10 mouse cellular contexts compared by ENCODE assay signal in genomic region chr6:85159092-85159760, GRCm38 (mm10). TPM values are rescaled to one million over a fixed set of nuclear protein-coding genes. Genes with fewer than 3 reads are reported as not detected.
DNase-seq lines count a peak whose midpoint lies in the region; ATAC-seq and TF ChIP-seq lines count a peak whose summit lies in the region.
"Not testable (repeated sequence)": the region's sequence is repeated elsewhere in the genome, so short reads cannot be mapped to it uniquely, and the experiment has no call there.
"Had no signal": no experiment of that assay in that cellular context is flagged by ENCODE, and none has a peak within 500 bp of the region (broad histone marks: within the 10 kb centered on the region; RNA-seq: fewer than 3 reads in every experiment).

No protein-coding gene starts in this region.

- TF ChIP-seq POLR2A in cerebellum, adult 2 months (IDR thresholded peaks at IDR 0.05; ENCODE audit: borderline replicate concordance, insufficient read depth, low read length): not testable (repeated sequence)

- 0 out of 2 replicates have a peak, but pooled peaks have one; percentile 12 for TF ChIP-seq CTCF in G1E (IDR thresholded peaks at IDR 0.05; ENCODE audit: low read depth, low read length)
- peak; percentile 66; the same call in 1 of the 2 replicates for TF ChIP-seq CTCF in cerebellum, adult 2 months (IDR thresholded peaks at IDR 0.05; ENCODE audit: borderline replicate concordance, insufficient read depth, low read depth, low read length)
- TF ChIP-seq CTCF in layer of hippocampus, adult 2 months (conservative IDR thresholded peaks at IDR 0.05): peak; percentile 84

- not testable (repeated sequence) for H3K27ac ChIP-seq in cerebellum, adult 2 months (ENCODE audit: insufficient read depth, low read length); hindbrain, embryonic 13.5 days; layer of hippocampus, adult 2 months
- H3K27ac ChIP-seq in forebrain, embryonic 15.5 days (replicated peaks): 0 out of 2 replicates have a peak overlapping the region, but pooled peaks have one; percentile 15

- H3K4me3 ChIP-seq in G1E (ENCODE audit: low read depth, low read length); cerebellum, adult 2 months (replicated peaks; ENCODE audit: insufficient read depth, low read depth, low read length); forebrain, embryonic 15.5 days; hindbrain, embryonic 13.5 days; layer of hippocampus, adult 2 months: not testable (repeated sequence)

- ATAC-seq in G1E (ENCODE audit: extremely low read depth, insufficient number of reproducible peaks, low FRiP score, poor library complexity, severe bottlenecking): peak; percentile 40; the same call in 1 of the 2 replicates
- peak; percentile 61 for ATAC-seq in forebrain, embryonic 15.5 days (replicated peaks)
- ATAC-seq in hindbrain, embryonic 13.5 days (ENCODE audit: low FRiP score): peak; percentile 31

- H3K9ac ChIP-seq in forebrain, embryonic 15.5 days (replicated peaks); hindbrain, embryonic 13.5 days: not testable (repeated sequence)

- H3K4me2 ChIP-seq in forebrain, embryonic 15.5 days (replicated peaks); hindbrain, embryonic 13.5 days: not testable (repeated sequence)

- DNase-seq in G1E (ENCODE audit: low spot score): not testable (repeated sequence)
- peak; percentile 50 to 63 for DNase-seq in cerebellum, adult 2 months
- peak; percentile 44 to 71 for DNase-seq in layer of hippocampus, adult 2 months (ENCODE audit: low spot score in 2 of 2)
- peak; percentile 64 for DNase-seq in lung, postnatal 10 days
- peak; percentile 61 for DNase-seq in ovary, postnatal 36 days (ENCODE audit: low spot score)
- DNase-seq in thymus, postnatal 25 days: peak; percentile 45

- H3K9me3 ChIP-seq in G1E (replicated peaks); forebrain, embryonic 15.5 days; hindbrain, embryonic 13.5 days: not testable (repeated sequence)

- 26% methylated on average over 6 of the region's 6 CpGs for WGBS in cerebellum, adult 2 months
- WGBS in forebrain, embryonic 15.5 days: 8% methylated on average over 6 of the region's 6 CpGs
- 20% methylated on average over 6 of the region's 6 CpGs for WGBS in hindbrain, embryonic 13.5 days

- H3K4me1 ChIP-seq in G1E (ENCODE audit: insufficient read depth, low read depth, low read length); cerebellum, adult 2 months (ENCODE audit: control insufficient read depth, insufficient read depth, low read length); hindbrain, embryonic 13.5 days (replicated peaks): not testable (repeated sequence)
- H3K4me1 ChIP-seq in forebrain, embryonic 15.5 days: peaks cover 15% of the 10 kb centered on the region

- peaks cover 21% of the 10 kb centered on the region for H3K27me3 ChIP-seq in G1E (ENCODE audit: insufficient read depth, low read length)
- H3K27me3 ChIP-seq in cerebellum, adult 2 months (ENCODE audit: control insufficient read depth, insufficient read depth, low read length); forebrain, embryonic 15.5 days; hindbrain, embryonic 13.5 days: not testable (repeated sequence)

- H3K36me3 ChIP-seq in G1E (replicated peaks); forebrain, embryonic 15.5 days; hindbrain, embryonic 13.5 days: not testable (repeated sequence)

RNA-seq across cellular contexts. Expression of gene Spr, which starts 21.7 kb away (rescaled TPM):
- total RNA-seq in G1E (2014; fragmentation: Nextera tagmentation) (5.1 and 8.3 TPM in 2 replicates), G1E (2017) (25.0 and 25.2 TPM in 2 replicates)
- polyA plus RNA-seq in G1E (2012): 52.7 and 54.4 TPM in 2 replicates
- 26.9 TPM in 2 replicates for polyA plus RNA-seq in cerebellum, adult 2 months (2012; rRNA removed)
- polyA plus RNA-seq in forebrain, embryonic 15.5 days (2015; fragmentation: Nextera tagmentation; extraction: Ambion mirVana): 29.7 and 34.6 TPM in 2 replicates
- 21.1 and 23.0 TPM in 2 replicates for polyA plus RNA-seq in hindbrain, embryonic 13.5 days (2015; fragmentation: Nextera tagmentation; extraction: Ambion mirVana)
- total RNA-seq in layer of hippocampus, adult 2 months (2021): 10 to 100 TPM; 44.5 to 48.2 TPM

RNA-seq across cellular contexts. Expression of gene Emx1, which starts 28.0 kb away (rescaled TPM):
- total RNA-seq in G1E (2014; fragmentation: Nextera tagmentation) (not detected in 2 replicates), G1E (2017) (not detected in 2 replicates)
- polyA plus RNA-seq in G1E (2012): not detected in 2 replicates
- polyA plus RNA-seq in cerebellum, adult 2 months (2012; rRNA removed): 0.11 and 0.19 TPM in 2 replicates
- 68.9 and 78.8 TPM in 2 replicates for polyA plus RNA-seq in forebrain, embryonic 15.5 days (2015; fragmentation: Nextera tagmentation; extraction: Ambion mirVana)
- not detected in 2 replicates for polyA plus RNA-seq in hindbrain, embryonic 13.5 days (2015; fragmentation: Nextera tagmentation; extraction: Ambion mirVana)
- 10 to 100 TPM; 15.9 to 20.2 TPM for total RNA-seq in layer of hippocampus, adult 2 months (2021)
- polyA plus RNA-seq: heart, embryonic 16.5 days; myocyte had no signal

Comparison
In these comparisons a context has a peak if more than half of its experiments do, and no peak if none do; other contexts are left out.
1. CTCF ChIP-seq: peak in every context shown above with its lines; median percentile 84 in layer of hippocampus, adult 2 months; 66 in cerebellum, adult 2 months; 12 in G1E.
2. RNA of gene Emx1, which starts 28.0 kb away (polyA plus RNA-seq): 68.9 to 78.8 TPM in forebrain, embryonic 15.5 days; 0.11 to 0.19 TPM in cerebellum, adult 2 months, not detected in hindbrain, embryonic 13.5 days and not detected in G1E; every median in the first group is over 10 times any median in the second.
3. Peak in every context shown above with its lines, with median percentiles within 50 percentile points of each other: ATAC-seq.